Mouse (Mus musculus): ENCODE measurements at regions not wholly inside any gene's neighbourhood (a gene's known extent, or its start where the extent isn't known, plus 50 kb on each side); places are given as distances from the start of the nearest gene placed in this dataset.
A peak's percentile ranks its signal among the peaks of the same experiment; 100 is the strongest.

- Histone ChIP-seq H3K4me2 (ENCODE audit: low read length) (no peak overlapping the region), H3K9me3 (ENCODE audit: control insufficient read depth, low read length) (no peaks in the 10 kb centered on the region; the same call in 1 of the 2 replicates), H3K9ac (replicated peaks; ENCODE audit: low read length) (no peak overlapping the region), H3K4me3 (replicated peaks; ENCODE audit: low read depth, low read length) (no peak overlapping the region), H3K4me1 (ENCODE audit: control insufficient read depth, insufficient read depth, low read length) (no peaks in the 10 kb centered on the region), H3K27me3 (ENCODE audit: control insufficient read depth, insufficient read depth, low read length) (no peaks in the 10 kb centered on the region), H3K36me3 (ENCODE audit: control insufficient read depth, insufficient read depth, low read length) (no peaks in the 10 kb centered on the region), H3K27ac (replicated peaks; ENCODE audit: low read depth, low read length) (no peak overlapping the region)
- ATAC-seq (ENCODE audit: low FRiP score, low TSS enrichment), result no peak
- WGBS, result 75% methylated on average over 7 of the region's 7 CpGs
- no peak for DNase-seq
Observed at GRCm38 (mm10) chr3:101685203-101685602, 80.7 kb upstream of the Atp1a1 start.

GRCm38 (mm10) chr3:101672943-101673342 is 68.5 kb upstream of the Atp1a1 start:
- Histone ChIP-seq H3K4me1 (ENCODE audit: control insufficient read depth, insufficient read depth, low read length) (no peaks in the 10 kb centered on the region), H3K36me3 (ENCODE audit: control insufficient read depth, insufficient read depth, low read length) (no peaks in the 10 kb centered on the region), H3K4me2 (ENCODE audit: low read length) (no peak overlapping the region), H3K9ac (replicated peaks; ENCODE audit: low read length) (no peak overlapping the region), H3K27ac (replicated peaks; ENCODE audit: low read depth, low read length) (no peak overlapping the region), H3K9me3 (ENCODE audit: control insufficient read depth, low read length) (no peaks in the 10 kb centered on the region), H3K27me3 (ENCODE audit: control insufficient read depth, insufficient read depth, low read length) (no peaks in the 10 kb centered on the region), H3K4me3 (replicated peaks; ENCODE audit: low read depth, low read length) (no peak overlapping the region)
- no peak for ATAC-seq (ENCODE audit: low FRiP score, low TSS enrichment)
- WGBS, result 87% methylated on average over 4 of the region's 4 CpGs
- DNase-seq, result no peak

GRCm38 (mm10) chr3:101670561-101671001 is 66.1 kb upstream of the Atp1a1 start:
- DNase-seq (no peak), ATAC-seq (ENCODE audit: low FRiP score, low TSS enrichment) (no peak)
- 44% methylated on average over 8 of the region's 8 CpGs for WGBS

GRCm38 (mm10) chr3:101669743-101670142 is 65.3 kb upstream of the Atp1a1 start:
- no peak overlapping the region for H3K4me3 ChIP-seq (replicated peaks; ENCODE audit: low read depth, low read length)
- H3K27me3 ChIP-seq (ENCODE audit: control insufficient read depth, insufficient read depth, low read length), result no peaks in the 10 kb centered on the region
- 89% methylated on average over 3 of the region's 3 CpGs for WGBS
- no peak overlapping the region for H3K9ac ChIP-seq (replicated peaks; ENCODE audit: low read length)
- H3K9me3 ChIP-seq (ENCODE audit: control insufficient read depth, low read length), result no peaks in the 10 kb centered on the region
- no peak overlapping the region for H3K4me2 ChIP-seq (ENCODE audit: low read length)
- H3K36me3 ChIP-seq (ENCODE audit: control insufficient read depth, insufficient read depth, low read length), result no peaks in the 10 kb centered on the region
- H3K27ac ChIP-seq (replicated peaks; ENCODE audit: low read depth, low read length), result no peak overlapping the region
- no peaks in the 10 kb centered on the region; the same call in 1 of the 2 replicates for H3K4me1 ChIP-seq (ENCODE audit: control insufficient read depth, insufficient read depth, low read length)
- no peak for DNase-seq
- no peak for ATAC-seq (ENCODE audit: low FRiP score, low TSS enrichment)

More at GRCm38 (mm10) chr3:101670561-101671001, 66.1 kb upstream of the Atp1a1 start:
- H3K27ac ChIP-seq (replicated peaks; ENCODE audit: low read depth, low read length), result no peak overlapping the region
- no peaks in the 10 kb centered on the region; the same call in 1 of the 2 replicates for H3K4me1 ChIP-seq (ENCODE audit: control insufficient read depth, insufficient read depth, low read length)
- no peak overlapping the region for H3K4me2 ChIP-seq (ENCODE audit: low read length)
- no peak overlapping the region for H3K9ac ChIP-seq (replicated peaks; ENCODE audit: low read length)
- no peaks in the 10 kb centered on the region for H3K9me3 ChIP-seq (ENCODE audit: control insufficient read depth, low read length)
- H3K4me3 ChIP-seq (replicated peaks; ENCODE audit: low read depth, low read length), result no peak overlapping the region
- no peaks in the 10 kb centered on the region for H3K36me3 ChIP-seq (ENCODE audit: control insufficient read depth, insufficient read depth, low read length)
- no peaks in the 10 kb centered on the region for H3K27me3 ChIP-seq (ENCODE audit: control insufficient read depth, insufficient read depth, low read length)

- DNase-seq, result no peak
- no peak for ATAC-seq (ENCODE audit: low FRiP score, low TSS enrichment)
- Histone ChIP-seq H3K27ac (replicated peaks; ENCODE audit: low read depth, low read length) (peak overlapping the region; percentile 6; the same call in 1 of the 2 replicates), H3K36me3 (ENCODE audit: control insufficient read depth, insufficient read depth, low read length) (no peaks in the 10 kb centered on the region), H3K4me1 (ENCODE audit: control insufficient read depth, insufficient read depth, low read length) (no peaks in the 10 kb centered on the region; the same call in 1 of the 2 replicates), H3K9ac (replicated peaks; ENCODE audit: low read length) (0 out of 2 replicates have a peak overlapping the region, but pooled peaks have one; percentile 4), H3K4me2 (ENCODE audit: low read length) (no peak overlapping the region), H3K27me3 (ENCODE audit: control insufficient read depth, insufficient read depth, low read length) (no peaks in the 10 kb centered on the region), H3K9me3 (ENCODE audit: control insufficient read depth, low read length) (no peaks in the 10 kb centered on the region), H3K4me3 (replicated peaks; ENCODE audit: low read depth, low read length) (no peak overlapping the region)
- WGBS, result 52% methylated on average over 10 of the region's 10 CpGs
Observed at GRCm38 (mm10) chr3:101667767-101668387, 63.4 kb upstream of the Atp1a1 start.

- H3K4me1 ChIP-seq (ENCODE audit: control insufficient read depth, insufficient read depth, low read length), result no peaks in the 10 kb centered on the region; the same call in none of the 2 replicates
- H3K4me3 ChIP-seq (replicated peaks; ENCODE audit: low read depth, low read length), result no peak overlapping the region
- H3K9me3 ChIP-seq (ENCODE audit: control insufficient read depth, low read length), result no peaks in the 10 kb centered on the region
- no peaks in the 10 kb centered on the region for H3K36me3 ChIP-seq (ENCODE audit: control insufficient read depth, insufficient read depth, low read length)
- 33% methylated on average over 4 of the region's 4 CpGs for WGBS
- no peaks in the 10 kb centered on the region for H3K27me3 ChIP-seq (ENCODE audit: control insufficient read depth, insufficient read depth, low read length)
- H3K4me2 ChIP-seq (ENCODE audit: low read length), result no peak overlapping the region
- ATAC-seq (ENCODE audit: low FRiP score, low TSS enrichment) (no peak), DNase-seq (no peak)
- H3K27ac ChIP-seq (replicated peaks; ENCODE audit: low read depth, low read length), result peak overlapping the region; percentile 6; the same call in 1 of the 2 replicates
- no peak overlapping the region for H3K9ac ChIP-seq (replicated peaks; ENCODE audit: low read length)
Observed at GRCm38 (mm10) chr3:101667186-101667585, 62.7 kb upstream of the Atp1a1 start.

GRCm38 (mm10) chr3:101666583-101666982 is 62.1 kb upstream of the Atp1a1 start:
- Histone ChIP-seq H3K36me3 (ENCODE audit: control insufficient read depth, insufficient read depth, low read length) (no peaks in the 10 kb centered on the region), H3K4me2 (ENCODE audit: low read length) (no peak overlapping the region), H3K9me3 (ENCODE audit: control insufficient read depth, low read length) (no peaks in the 10 kb centered on the region), H3K4me1 (ENCODE audit: control insufficient read depth, insufficient read depth, low read length) (peaks cover 2% of the 10 kb centered on the region), H3K27ac (replicated peaks; ENCODE audit: low read depth, low read length) (no peak overlapping the region), H3K27me3 (ENCODE audit: control insufficient read depth, insufficient read depth, low read length) (no peaks in the 10 kb centered on the region), H3K4me3 (replicated peaks; ENCODE audit: low read depth, low read length) (no peak overlapping the region), H3K9ac (replicated peaks; ENCODE audit: low read length) (no peak overlapping the region)
- ATAC-seq (ENCODE audit: low FRiP score, low TSS enrichment), result no peak
- no peak for DNase-seq
- 93% methylated on average over 8 of the region's 8 CpGs for WGBS

- Histone ChIP-seq H3K9me3 (ENCODE audit: control insufficient read depth, low read length) (no peaks in the 10 kb centered on the region), H3K27me3 (ENCODE audit: control insufficient read depth, insufficient read depth, low read length) (no peaks in the 10 kb centered on the region), H3K4me3 (replicated peaks; ENCODE audit: low read depth, low read length) (no peak overlapping the region), H3K9ac (replicated peaks; ENCODE audit: low read length) (no peak overlapping the region), H3K4me2 (ENCODE audit: low read length) (peak overlapping the region; percentile 22; the same call in 1 of the 2 replicates), H3K27ac (replicated peaks; ENCODE audit: low read depth, low read length) (peak overlapping the region; percentile 83), H3K4me1 (ENCODE audit: control insufficient read depth, insufficient read depth, low read length) (peaks cover 19% of the 10 kb centered on the region), H3K36me3 (ENCODE audit: control insufficient read depth, insufficient read depth, low read length) (no peaks in the 10 kb centered on the region)
- DNase-seq (peak; percentile 86), ATAC-seq (ENCODE audit: low FRiP score, low TSS enrichment) (peak; percentile 79; the same call in 1 of the 2 replicates)
- 32% methylated on average over 9 of the region's 9 CpGs for WGBS
Observed at GRCm38 (mm10) chr3:101661184-101661992, 56.9 kb upstream of the Atp1a1 start.

All from midbrain, embryonic 14.5 days (tissue).